Mouse (Mus musculus) bone marrow, adult 2 months (tissue): Measurements from ENCODE around the gene Kif5c. TPM values are rescaled to one million over a fixed set of nuclear protein-coding genes. Genes with fewer than 3 reads are reported as not detected.
A peak's percentile ranks its signal among the peaks of the same experiment; 100 is the strongest.

Experiments
- H3K27ac ChIP-seq: fragments of 200-500 bp; 2 replicates; pipeline ENCODE4 v1.5.1; 2012; ENCODE audit warnings: low read depth, mild to moderate bottlenecking, control low read depth, inconsistent platforms, low read length; ENCODE audit not compliant: control insufficient read depth, poor library complexity, insufficient read depth
- H3K4me1 ChIP-seq: fragments of 200-500 bp; 2 replicates; pipeline ENCODE4 v1.6.1; 2011; ENCODE audit warnings: low read length; ENCODE audit not compliant: control insufficient read depth, insufficient read depth
- H3K4me3 ChIP-seq: fragments of 200-500 bp; replicated peaks from 2 replicates; pipeline ENCODE3; 2011; ENCODE audit warnings: mild to moderate bottlenecking, low read depth, low read length, control low read depth; ENCODE audit not compliant: control insufficient read depth
- CTCF ChIP-seq: fragments of 200-500 bp; IDR thresholded peaks from 2 replicates; pipeline ENCODE4 v1.5.1; 2011; ENCODE audit warnings: low read length, control low read depth; ENCODE audit not compliant: control insufficient read depth, insufficient read depth
- POLR2A ChIP-seq: fragments of 200-500 bp; IDR thresholded peaks from 2 replicates; pipeline ENCODE4 v1.6.1; 2011; ENCODE audit warnings: low read depth, mild to moderate bottlenecking, control low read depth, low read length, borderline replicate concordance; ENCODE audit not compliant: control insufficient read depth
- WGBS: fragments of 180-500 bp; shearing (Covaris S2); methylation state at CpG from one replicate; pipeline ENCODE4 v1.1.7; 2018; 5-methylcytosine and 5-hydroxymethylcytosine counted together
- polyA plus RNA-seq: library from polyadenylated mRNA; stranded (reverse); fragments of >200 nt; gene quantifications from 2 replicates; pipeline ENCODE4 v1.2.4, GENCODE M21; 2011; ENCODE audit warnings: low replicate concordance; ENCODE audit not compliant: missing spikeins, insufficient read depth, insufficient read length

Kif5c gene
- polyA plus RNA-seq, 1 experiment, result 0.50 TPM

DNA sequence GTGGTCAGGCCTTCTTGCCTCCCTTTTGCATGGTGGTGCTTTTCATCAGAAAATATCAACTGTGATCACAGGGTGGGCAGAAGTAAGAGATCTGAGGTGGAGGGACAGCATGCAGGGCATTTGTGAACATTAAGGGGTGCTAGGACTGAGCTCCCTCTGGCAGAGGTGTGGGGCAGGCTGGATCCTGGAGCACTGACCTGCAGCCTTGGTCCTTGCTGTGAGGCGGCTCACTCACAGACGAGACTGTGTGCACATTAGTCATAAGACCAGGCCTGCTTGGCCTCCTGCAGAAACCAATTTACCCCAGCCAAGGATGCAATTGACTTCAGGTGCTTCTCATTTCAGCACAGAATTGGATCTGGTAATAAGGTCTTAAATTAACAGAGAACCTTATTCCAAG, 128.6 kb downstream of the Kif5c start:
- Histone ChIP-seq H3K4me3 (no peak overlapping the region), H3K27ac (no peak overlapping the region), H3K4me1 (peaks cover 2% of the 10 kb centered on the region)
- TF ChIP-seq POLR2A (no peak), CTCF (no peak)
- WGBS, result 83% methylated on average over 2 of the region's 2 CpGs

DNA sequence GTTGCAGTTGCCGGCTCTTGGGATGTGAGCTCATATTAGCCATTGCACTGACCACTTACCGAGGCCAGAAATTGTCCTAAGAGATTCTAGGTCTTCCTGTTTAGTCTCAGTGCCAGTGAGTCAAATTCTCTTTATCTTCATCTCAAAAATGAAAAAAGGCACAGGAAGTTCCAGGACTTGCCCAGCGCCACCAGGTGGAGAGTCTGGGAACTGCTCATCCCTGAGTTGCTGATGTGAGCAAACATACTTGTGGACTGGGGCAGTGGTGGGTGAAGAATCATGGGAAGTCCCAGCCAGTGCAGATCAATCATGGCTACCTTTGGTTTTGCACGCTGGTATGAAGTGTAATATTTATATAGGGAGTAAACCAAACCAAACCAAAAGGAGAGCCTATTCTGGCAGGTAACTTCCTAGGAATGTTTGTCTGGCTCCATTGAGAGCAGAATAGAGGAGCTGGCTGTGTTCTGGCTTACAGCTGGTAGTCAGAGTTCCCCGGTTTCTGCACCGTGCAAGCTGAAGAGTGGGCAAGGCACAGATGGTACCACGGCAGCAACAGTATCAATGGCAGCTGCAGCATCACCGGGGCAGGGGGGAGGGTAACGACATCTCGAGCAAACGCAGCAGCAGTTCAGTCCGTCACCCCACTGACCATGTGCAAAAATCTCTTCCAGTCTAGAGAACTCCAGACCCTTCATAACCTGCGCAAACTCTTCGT, 129.7 kb downstream of the Kif5c start:
- 80% methylated on average over 14 of the region's 14 CpGs for WGBS
- no peak overlapping the region for H3K27ac ChIP-seq
- peak; percentile 63 for TF ChIP-seq CTCF
- no peak for TF ChIP-seq POLR2A
- peaks cover 2% of the 10 kb centered on the region for H3K4me1 ChIP-seq
- H3K4me3 ChIP-seq, result no peak overlapping the region

DNA sequence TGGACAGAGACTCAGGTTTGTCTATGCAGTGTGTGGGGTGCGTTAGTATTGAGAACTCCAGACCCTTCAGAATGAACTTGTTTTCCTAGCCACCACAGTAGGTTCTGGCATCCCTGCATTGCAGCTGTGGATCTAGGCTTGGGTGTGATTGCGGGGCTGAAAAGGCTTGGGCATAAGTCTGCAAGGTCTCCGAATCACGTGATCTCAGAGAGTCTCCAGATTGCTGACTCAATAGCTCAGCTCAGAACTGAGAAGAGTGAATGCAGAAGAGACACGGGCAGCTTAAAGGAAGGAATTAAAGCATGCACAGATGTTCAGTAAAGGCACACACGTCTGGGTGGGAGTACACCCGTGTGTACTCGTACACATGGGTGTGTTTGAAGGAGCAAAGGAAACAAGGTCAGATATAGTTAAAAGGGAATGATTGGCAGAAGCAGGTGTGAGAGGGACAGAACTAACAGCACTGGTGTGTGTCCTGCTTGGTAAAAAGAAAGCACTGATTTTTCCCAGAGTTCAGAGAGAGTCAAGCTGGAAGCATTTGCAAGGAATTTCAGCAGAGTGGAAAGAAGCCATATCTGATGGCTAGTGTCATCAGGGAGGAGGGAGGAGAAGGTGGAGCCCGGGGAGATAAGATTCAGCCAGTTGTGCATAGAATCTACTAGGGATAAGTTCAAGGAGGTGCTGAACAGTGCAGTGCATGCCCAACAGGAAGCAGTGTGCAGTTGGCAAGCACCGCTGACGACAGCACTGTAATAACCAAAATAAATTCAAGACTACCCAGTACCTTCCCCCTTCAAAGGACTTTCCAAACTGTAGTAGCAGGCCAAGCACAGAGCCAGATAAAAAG, 130.9 kb downstream of the Kif5c start:
- Histone ChIP-seq H3K4me3 (no peak overlapping the region), H3K27ac (no peak overlapping the region), H3K4me1 (no peaks in the 10 kb centered on the region; the same call in 1 of the 2 replicates)
- WGBS, result 60% methylated on average over 11 of the region's 11 CpGs
- no peak for TF ChIP-seq POLR2A
- no peak for TF ChIP-seq CTCF

DNA sequence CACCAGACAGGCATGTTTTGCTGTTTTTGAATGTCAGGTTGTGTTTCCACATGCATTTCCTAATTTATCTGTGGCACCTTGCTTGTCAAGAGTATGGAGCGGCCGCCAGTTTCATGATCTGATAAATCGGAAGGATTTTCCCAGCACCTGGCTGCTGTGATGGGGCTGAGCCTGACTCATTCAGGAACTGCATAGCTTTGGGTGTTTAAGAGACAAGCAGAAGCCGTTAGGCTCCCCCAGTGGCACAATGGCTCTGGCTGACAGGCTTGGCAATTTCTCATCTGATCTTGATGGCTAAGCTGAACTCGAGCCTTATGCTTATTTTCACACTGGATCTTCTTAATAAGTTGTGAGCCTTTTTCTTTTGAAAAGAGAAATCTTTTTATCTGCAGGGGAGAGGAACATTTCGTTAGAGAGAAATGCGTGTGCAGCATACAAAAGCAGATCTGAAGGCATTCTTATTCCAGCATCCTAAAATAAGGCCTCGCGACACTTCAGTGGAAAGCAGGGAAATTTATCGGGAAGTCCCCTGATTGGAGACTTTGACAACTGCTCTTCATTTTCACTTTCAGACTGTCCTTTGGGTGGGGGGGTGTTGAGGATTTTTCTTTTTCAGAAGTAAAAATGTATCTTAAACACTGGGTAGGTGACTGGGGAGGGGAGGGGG, 132.6 kb downstream of the Kif5c start:
- Histone ChIP-seq H3K4me1 (no peaks in the 10 kb centered on the region; the same call in 1 of the 2 replicates), H3K4me3 (no peak overlapping the region), H3K27ac (no peak overlapping the region)
- WGBS, result 71% methylated on average over 10 of the region's 10 CpGs
- TF ChIP-seq POLR2A (no peak), CTCF (no peak)

DNA sequence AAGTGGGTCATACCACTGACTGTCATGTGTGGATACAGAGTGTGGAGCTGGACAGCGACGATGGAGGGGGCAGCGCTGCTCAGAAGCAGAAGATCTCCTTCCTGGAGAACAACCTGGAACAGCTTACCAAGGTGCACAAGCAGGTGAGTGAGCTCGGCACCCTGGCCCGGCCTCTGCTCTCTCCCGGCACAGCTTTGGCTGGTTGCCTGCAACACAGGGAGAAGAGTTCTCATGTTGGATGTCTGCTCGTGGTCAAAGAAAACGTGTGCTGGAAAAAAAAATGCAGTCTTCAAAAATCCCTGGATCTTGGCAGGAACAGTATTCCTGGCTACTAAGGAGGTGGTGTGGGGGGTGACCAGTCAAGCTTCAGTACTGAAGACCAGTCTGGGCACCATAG, 133.1 kb downstream of the Kif5c start:
- no peak overlapping the region for H3K27ac ChIP-seq
- 75% methylated on average over 8 of the region's 8 CpGs for WGBS
- TF ChIP-seq POLR2A (no peak), CTCF (no peak)
- H3K4me1 ChIP-seq, result no peaks in the 10 kb centered on the region; the same call in 1 of the 2 replicates
- no peak overlapping the region for H3K4me3 ChIP-seq

DNA sequence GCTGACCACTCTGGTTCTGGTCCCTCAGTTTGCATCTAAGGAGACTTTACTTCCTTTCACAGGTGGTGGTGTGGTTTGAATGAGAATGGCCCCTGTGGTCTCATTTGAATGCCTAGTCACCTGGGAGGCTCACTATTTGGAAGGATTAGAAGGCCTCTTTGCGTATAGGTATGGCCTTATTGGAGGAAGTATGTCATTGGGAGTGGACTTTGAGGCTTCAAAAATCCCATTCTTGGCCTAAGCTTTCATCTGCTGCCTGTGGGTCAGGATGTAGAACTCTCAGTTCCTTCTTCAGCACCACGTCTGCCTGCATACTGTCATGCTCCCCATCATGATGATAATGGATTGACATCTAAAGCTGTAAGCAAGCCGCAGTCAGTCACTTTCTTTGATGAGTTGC, 134.0 kb downstream of the Kif5c start:
- Histone ChIP-seq H3K4me3 (no peak overlapping the region), H3K4me1 (no peaks in the 10 kb centered on the region; the same call in 1 of the 2 replicates), H3K27ac (no peak overlapping the region)
- WGBS, result 74% methylated on average over 3 of the region's 3 CpGs
- no peak for TF ChIP-seq POLR2A
- no peak for TF ChIP-seq CTCF

DNA sequence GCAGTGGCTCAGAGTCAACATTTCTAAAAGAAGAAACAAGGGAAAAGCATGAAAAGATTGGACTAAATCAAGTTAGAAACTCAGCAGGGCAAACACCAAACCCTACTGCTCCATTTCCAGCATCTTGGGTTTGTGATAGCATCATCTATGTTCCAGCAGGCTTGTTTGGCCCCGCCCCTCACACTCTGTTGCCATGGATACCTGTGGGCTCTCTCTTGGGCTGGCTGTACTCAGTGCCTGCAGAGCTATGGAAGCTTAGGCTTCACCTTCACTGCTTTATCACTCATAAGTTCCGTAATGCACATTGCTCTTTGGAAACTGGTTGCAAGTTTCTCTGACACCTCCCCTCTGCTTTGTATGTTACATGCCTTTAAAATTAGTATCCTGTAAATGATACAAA, 136.0 kb downstream of the Kif5c start:
- TF ChIP-seq POLR2A, result no peak
- no peak for TF ChIP-seq CTCF
- Histone ChIP-seq H3K4me3 (no peak overlapping the region), H3K27ac (no peak overlapping the region), H3K4me1 (no peaks in the 10 kb centered on the region; the same call in 1 of the 2 replicates)
- 60% methylated on average over 2 of the region's 2 CpGs for WGBS

DNA sequence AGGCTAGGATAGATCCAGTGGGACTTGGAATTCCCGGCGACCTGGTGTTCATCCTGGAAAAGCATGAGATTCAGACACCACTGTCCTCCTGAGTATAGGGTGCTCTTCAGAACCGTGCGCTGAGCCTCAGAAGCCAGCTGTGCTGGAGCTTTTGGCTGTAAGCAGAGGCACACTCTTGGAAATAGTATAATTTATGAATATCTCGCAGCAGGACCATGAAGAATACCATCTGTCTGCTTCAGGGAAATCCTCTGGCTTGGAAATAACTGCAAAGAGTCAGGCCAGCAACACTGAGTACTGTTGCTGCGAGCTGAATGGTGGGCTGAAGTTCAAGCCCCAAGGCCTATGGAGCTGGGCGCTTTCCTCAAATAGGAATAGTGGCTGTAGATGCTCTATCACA, 138.5 kb downstream of the Kif5c start:
- TF ChIP-seq POLR2A (no peak), CTCF (no peak)
- no peak overlapping the region for H3K4me3 ChIP-seq
- no peaks in the 10 kb centered on the region for H3K4me1 ChIP-seq
- 83% methylated on average over 7 of the region's 7 CpGs for WGBS
- no peak overlapping the region for H3K27ac ChIP-seq
